Mouse (Mus musculus) midbrain, embryonic 11.5 days (tissue): ENCODE measurements around the gene Agap1. TPM values are rescaled to one million over a fixed set of nuclear protein-coding genes. Genes with fewer than 3 reads are reported as not detected.

ENCODE experiments used
- ATAC-seq: fragments of 200-750 bp; cut with Nextera tagmentation; 2 replicates; pipeline ENCODE4 v1.8.0; 2017; ENCODE audit warnings: moderate TSS enrichment, moderate library complexity; ENCODE audit not compliant: low FRiP score
- DNase-seq: peaks from one replicate; pipeline ENCODE4 v3.0.0; 2015; ENCODE audit warnings: low spot score; ENCODE audit errors: missing footprints
- H3K27ac ChIP-seq: fragments of 300-500 bp; sonication (generic); 2 replicates; pipeline ENCODE4 v1.5.1; 2014; ENCODE audit warnings: low read depth, low read length
- H3K27me3 ChIP-seq: fragments of 300-500 bp; sonication (generic); 2 replicates; pipeline ENCODE4 v1.6.1; 2014; ENCODE audit warnings: mild to moderate bottlenecking, low read length, moderate library complexity, mixed read lengths; ENCODE audit not compliant: control insufficient read depth, insufficient read depth
- H3K36me3 ChIP-seq: fragments of 300-500 bp; sonication (generic); 2 replicates; pipeline ENCODE4 v1.6.1; 2014; ENCODE audit warnings: mild to moderate bottlenecking, low read length, moderate library complexity, mixed read lengths; ENCODE audit not compliant: control insufficient read depth, insufficient read depth
- H3K4me1 ChIP-seq: fragments of 300-500 bp; sonication (generic); 2 replicates; pipeline ENCODE4 v1.6.1; 2014; ENCODE audit warnings: low read length; ENCODE audit not compliant: control insufficient read depth, insufficient read depth
- H3K4me2 ChIP-seq: fragments of 300-500 bp; sonication (generic); 2 replicates; pipeline ENCODE4 v1.6.1; 2014; ENCODE audit warnings: mild to moderate bottlenecking, moderate library complexity
- H3K4me3 ChIP-seq: fragments of 300-500 bp; sonication (generic); 2 replicates; pipeline ENCODE4 v1.5.1; 2014; ENCODE audit warnings: low read depth, low read length
- H3K9ac ChIP-seq: fragments of 300-500 bp; sonication (generic); 2 replicates; pipeline ENCODE4 v1.6.1; 2014; ENCODE audit warnings: low read length
- H3K9me3 ChIP-seq: fragments of 300-500 bp; sonication (generic); 2 replicates; pipeline ENCODE4 v1.6.1; 2016; ENCODE audit warnings: low read length; ENCODE audit not compliant: control insufficient read depth
- WGBS: fragments of 180-500 bp; shearing (Covaris S2); extraction: QIAGEN DNeasy Blood & Tissue Kit; methylation state at CpG from one replicate; pipeline ENCODE4 v1.1.7; 2014; 5-methylcytosine and 5-hydroxymethylcytosine counted together
- polyA plus RNA-seq: library from polyadenylated mRNA; unstranded; fragments of >200 nt; fragmentation: Nextera tagmentation; extraction: Ambion mirVana; gene quantifications from 2 replicates; pipeline ENCODE4 v1.2.1, GENCODE M21; 2014

Gene Agap1
- polyA plus RNA-seq, 1 experiment from 2014 or later = 33.6 TPM

- no peak for DNase-seq
- no peaks in the 10 kb centered on the region for H3K9me3 ChIP-seq
- H3K4me3 ChIP-seq = no peak overlapping the region
- no peak overlapping the region for H3K9ac ChIP-seq
- ATAC-seq = no peak
- no peak overlapping the region for H3K4me2 ChIP-seq
- H3K27me3 ChIP-seq = peaks cover 98% of the 10 kb centered on the region
- no peaks in the 10 kb centered on the region for H3K36me3 ChIP-seq
- peaks cover 38% of the 10 kb centered on the region for H3K4me1 ChIP-seq
- under 1% methylated on average over 21 of the region's 21 CpGs for WGBS
- no peak overlapping the region for H3K27ac ChIP-seq
Measured at GRCm38 (mm10) chr1:89933786-89934185, 479.2 kb downstream of the Agap1 start.

GRCm38 (mm10) chr1:89934316-89935260 is 480.0 kb downstream of the Agap1 start:
- Histone ChIP-seq H3K4me1 (peaks cover 38% of the 10 kb centered on the region), H3K4me2 (no peak overlapping the region), H3K27ac (no peak overlapping the region), H3K9me3 (no peaks in the 10 kb centered on the region), H3K36me3 (no peaks in the 10 kb centered on the region), H3K9ac (no peak overlapping the region), H3K27me3 (peaks cover 98% of the 10 kb centered on the region), H3K4me3 (no peak overlapping the region)
- no peak for ATAC-seq
- 2% methylated on average over 19 of the region's 19 CpGs for WGBS
- DNase-seq = peak; percentile 94

- peaks cover 97% of the 10 kb centered on the region for H3K27me3 ChIP-seq
- no peaks in the 10 kb centered on the region for H3K9me3 ChIP-seq
- H3K4me3 ChIP-seq = no peak overlapping the region
- peak overlapping the region; percentile 14 for H3K4me2 ChIP-seq
- WGBS = under 1% methylated on average over 29 of the region's 29 CpGs
- H3K9ac ChIP-seq = no peak overlapping the region
- H3K36me3 ChIP-seq = no peaks in the 10 kb centered on the region
- H3K4me1 ChIP-seq = peaks cover 30% of the 10 kb centered on the region
- no peak overlapping the region for H3K27ac ChIP-seq
- ATAC-seq (no peak), DNase-seq (peak; percentile 93)
Measured at GRCm38 (mm10) chr1:89935493-89936348, 481.1 kb downstream of the Agap1 start.

GRCm38 (mm10) chr1:89938884-89939595 is 484.4 kb downstream of the Agap1 start:
- no peak overlapping the region for H3K4me2 ChIP-seq
- H3K27me3 ChIP-seq = peaks cover 92% of the 10 kb centered on the region
- no peaks in the 10 kb centered on the region for H3K9me3 ChIP-seq
- peak; percentile 89 for DNase-seq
- H3K4me1 ChIP-seq = peaks cover 33% of the 10 kb centered on the region
- WGBS = 21% methylated on average over 16 of the region's 16 CpGs
- no peaks in the 10 kb centered on the region for H3K36me3 ChIP-seq
- H3K27ac ChIP-seq = no peak overlapping the region
- no peak overlapping the region for H3K9ac ChIP-seq
- ATAC-seq = no peak
- H3K4me3 ChIP-seq = no peak overlapping the region

- ATAC-seq (no peak), DNase-seq (peak; percentile 91)
- Histone ChIP-seq H3K9me3 (no peaks in the 10 kb centered on the region), H3K27me3 (peaks cover 90% of the 10 kb centered on the region), H3K9ac (no peak overlapping the region), H3K4me2 (no peak overlapping the region), H3K4me3 (no peak overlapping the region), H3K4me1 (peaks cover 31% of the 10 kb centered on the region), H3K36me3 (no peaks in the 10 kb centered on the region), H3K27ac (no peak overlapping the region)
- 24% methylated on average over 16 of the region's 16 CpGs for WGBS
Measured at GRCm38 (mm10) chr1:89939596-89939960, 485.0 kb downstream of the Agap1 start.

GRCm38 (mm10) chr1:89939981-89940726 is 485.5 kb downstream of the Agap1 start:
- no peak overlapping the region for H3K4me3 ChIP-seq
- H3K4me1 ChIP-seq = peaks cover 29% of the 10 kb centered on the region
- no peak overlapping the region for H3K9ac ChIP-seq
- no peaks in the 10 kb centered on the region for H3K9me3 ChIP-seq
- 5% methylated on average over 33 of the region's 34 CpGs for WGBS
- H3K36me3 ChIP-seq = no peaks in the 10 kb centered on the region
- ATAC-seq = peak; percentile 49; the same call in 1 of the 2 replicates
- H3K27ac ChIP-seq = no peak overlapping the region
- DNase-seq = peak; percentile 99
- peaks cover 86% of the 10 kb centered on the region for H3K27me3 ChIP-seq
- H3K4me2 ChIP-seq = no peak overlapping the region

GRCm38 (mm10) chr1:89940961-89941524 is 486.4 kb downstream of the Agap1 start:
- Histone ChIP-seq H3K9ac (no peak overlapping the region), H3K4me1 (peaks cover 20% of the 10 kb centered on the region), H3K4me2 (peak overlapping the region; percentile 81; the same call in 1 of the 2 replicates), H3K36me3 (no peaks in the 10 kb centered on the region), H3K27me3 (peaks cover 79% of the 10 kb centered on the region), H3K4me3 (peak overlapping the region; percentile 33; the same call in 1 of the 2 replicates), H3K27ac (no peak overlapping the region), H3K9me3 (no peaks in the 10 kb centered on the region)
- DNase-seq (peak; percentile 93), ATAC-seq (no peak)
- 4% methylated on average over 15 of the region's 15 CpGs for WGBS
